Mouse (Mus musculus) cerebellum, adult (tissue): ENCODE data around the gene Sh3rf3.

Experiments used
- ATAC-seq: cut with Nextera tagmentation; 2 replicates; pipeline ENCODE4 v1.9.2; 2017; ENCODE audit warnings: mild to moderate bottlenecking, moderate library complexity, mixed read lengths; ENCODE audit not compliant: insufficient number of reproducible peaks, low FRiP score, low TSS enrichment

Gene Sh3rf3

GRCm38 (mm10) chr10:58908451-58908850, 95.3 kb downstream of the Sh3rf3 start:
- no peak for ATAC-seq

DNA sequence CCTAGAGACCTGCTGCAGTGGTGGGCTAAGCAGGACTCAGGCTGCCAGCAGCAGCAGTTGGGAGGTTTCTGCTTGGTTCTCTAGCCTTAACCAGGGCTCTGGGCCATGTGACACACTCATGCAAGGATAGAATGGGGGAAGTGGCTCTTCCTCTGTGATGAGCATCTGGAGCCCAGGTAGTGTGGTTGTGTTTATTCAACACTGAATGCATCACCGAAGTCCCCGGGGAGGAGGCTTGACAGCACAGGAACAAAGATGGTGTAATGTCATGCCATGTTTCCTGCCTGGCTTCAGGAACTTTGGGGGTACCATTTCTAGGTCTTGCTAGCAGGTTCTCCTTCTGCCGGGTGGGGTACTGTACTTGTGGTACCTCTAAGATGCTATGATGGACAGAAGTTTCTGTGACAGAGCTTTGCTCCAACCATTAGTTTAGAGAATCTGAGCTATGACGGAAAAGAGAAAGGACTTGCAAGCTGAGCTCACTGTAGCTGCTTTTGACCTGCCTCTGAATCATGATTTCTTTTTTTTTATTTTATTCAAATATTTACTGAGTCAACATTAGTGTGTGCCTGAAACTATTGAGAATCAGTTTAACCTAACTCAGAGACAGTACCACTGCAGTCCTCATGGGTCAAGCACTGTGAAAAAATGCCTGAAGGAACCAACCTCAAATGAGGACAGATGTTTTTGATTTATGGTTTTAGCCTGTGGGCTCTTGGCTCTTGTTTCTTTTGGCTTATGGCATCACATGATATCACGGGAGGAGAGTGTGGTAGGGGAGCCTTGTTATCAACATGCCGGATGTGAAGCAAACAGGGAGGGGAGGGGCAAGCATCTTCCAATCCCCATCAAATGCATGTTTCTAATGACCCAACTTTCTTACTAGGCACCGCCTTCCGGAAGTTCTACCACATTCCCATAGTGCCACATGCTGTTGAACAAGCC, 102.4 kb downstream of the Sh3rf3 start:
- no peak for ATAC-seq

GRCm38 (mm10) chr10:58921643-58922188, 108.6 kb downstream of the Sh3rf3 start:
- ATAC-seq = no peak

- ATAC-seq = no peak
These were observed 109.2 kb downstream of the Sh3rf3 start for GRCm38 (mm10) chr10:58922216-58922829.

- ATAC-seq = no peak
These were observed 109.8 kb downstream of the Sh3rf3 start for GRCm38 (mm10) chr10:58922993-58923392.

- no peak for ATAC-seq
These were observed 113.4 kb downstream of the Sh3rf3 start for GRCm38 (mm10) chr10:58926578-58926977.

DNA sequence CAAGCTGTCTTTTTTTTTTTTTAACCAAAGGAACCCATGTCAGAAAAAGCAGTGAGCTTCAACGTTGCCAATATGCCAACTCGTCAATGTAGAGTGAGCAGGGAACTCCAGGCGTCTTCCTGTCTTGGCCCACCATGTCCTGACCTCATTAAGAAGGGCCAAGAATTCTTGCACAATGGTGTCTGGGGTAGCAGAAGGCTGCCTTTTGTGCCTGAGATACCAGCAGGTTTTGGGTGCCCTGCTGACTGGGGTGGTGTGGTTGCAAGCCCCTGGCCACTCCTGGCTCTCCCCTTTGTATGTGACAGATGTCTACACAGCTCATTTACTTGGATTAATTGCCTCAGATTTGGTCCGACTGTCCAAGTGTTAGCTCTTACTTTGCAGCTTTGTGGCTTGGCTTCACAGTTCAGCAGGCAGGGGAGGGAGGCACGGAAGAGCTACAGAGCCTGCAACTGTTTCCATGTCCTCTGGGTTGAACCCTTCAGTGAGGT, 115.8 kb downstream of the Sh3rf3 start:
- no peak for ATAC-seq

- no peak for ATAC-seq
These were observed 119.1 kb downstream of the Sh3rf3 start for GRCm38 (mm10) chr10:58932151-58932773.

GRCm38 (mm10) chr10:58935606-58936005, 122.4 kb downstream of the Sh3rf3 start:
- no peak for ATAC-seq

- ATAC-seq = no peak
These were observed 123.3 kb downstream of the Sh3rf3 start for GRCm38 (mm10) chr10:58936441-58936860.

DNA sequence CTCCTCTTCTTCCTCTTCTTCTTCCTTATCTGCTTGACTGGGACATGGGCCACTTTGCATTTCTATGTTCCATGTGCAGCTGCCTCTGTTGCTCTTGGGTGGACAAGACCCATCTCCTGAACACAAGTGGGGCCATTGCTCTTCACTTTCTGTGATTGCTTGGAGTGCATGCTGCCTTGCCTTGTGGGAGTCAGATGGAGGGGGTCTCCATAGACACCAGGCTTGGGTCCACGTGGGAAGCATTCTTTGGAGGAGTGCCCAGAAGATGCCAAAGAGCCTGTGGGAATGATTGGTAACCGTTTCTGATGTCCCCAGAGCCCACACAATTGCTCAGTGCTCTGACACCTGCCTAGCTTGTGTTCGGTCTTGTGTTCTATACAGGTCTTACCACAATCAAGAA, 124.4 kb downstream of the Sh3rf3 start:
- ATAC-seq = no peak

- ATAC-seq = no peak
These were observed 129.7 kb downstream of the Sh3rf3 start for GRCm38 (mm10) chr10:58942819-58943218.

DNA sequence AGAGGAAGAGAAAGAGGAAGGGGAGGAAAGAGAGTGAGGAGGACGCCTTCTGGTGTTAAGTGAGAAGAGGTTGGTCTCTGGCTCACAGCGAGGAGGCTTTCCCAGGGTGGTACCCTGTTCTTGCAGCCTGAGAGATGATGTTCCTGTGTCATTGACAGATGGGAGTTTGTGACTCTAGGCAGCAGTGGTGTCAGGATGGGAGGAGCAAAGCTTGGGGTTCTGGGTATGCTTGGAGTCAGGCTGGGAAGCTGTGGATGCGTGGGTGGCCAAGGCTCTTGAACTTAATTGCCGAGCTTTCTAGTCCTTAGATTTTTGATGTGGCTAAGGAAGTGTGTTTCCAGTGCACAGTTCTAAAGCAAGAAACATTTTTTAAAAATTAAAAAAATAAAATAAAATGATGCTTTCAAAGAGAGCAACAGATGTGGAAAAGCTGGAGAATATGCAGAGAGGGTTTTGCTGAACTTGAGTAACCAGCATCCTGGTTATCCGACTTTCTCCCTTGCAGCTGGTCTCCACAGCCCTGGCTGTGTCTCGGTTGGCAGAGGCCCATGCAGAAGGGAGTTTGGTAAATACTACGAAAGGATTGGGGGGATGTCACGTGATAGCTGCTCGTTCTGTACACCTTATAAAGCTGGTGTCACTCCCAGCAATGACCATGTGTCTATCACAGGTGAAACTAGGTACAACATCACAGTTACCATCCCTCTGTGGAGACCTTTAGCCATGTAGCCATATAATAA, 130.7 kb downstream of the Sh3rf3 start:
- ATAC-seq = no peak

DNA sequence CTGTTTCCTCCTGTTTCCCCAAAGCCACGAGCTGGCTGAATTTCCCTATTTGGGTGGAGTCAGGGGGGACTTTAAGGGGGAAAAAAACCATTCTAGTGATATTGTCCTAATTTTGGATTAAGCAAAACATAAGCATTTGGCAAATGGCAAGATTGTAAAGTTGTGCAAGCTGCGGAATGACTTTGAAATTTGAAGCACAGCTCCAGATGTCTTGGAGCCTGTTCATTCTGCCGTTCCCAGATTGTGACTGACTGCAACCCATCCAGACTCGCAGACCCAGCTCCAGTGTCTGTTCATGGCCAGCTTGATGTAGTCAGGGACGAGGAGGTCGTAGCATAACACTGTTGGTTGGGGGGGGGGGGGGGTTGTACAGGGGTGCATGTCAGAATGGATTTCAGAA, 131.8 kb downstream of the Sh3rf3 start:
- no peak for ATAC-seq

GRCm38 (mm10) chr10:58949770-58950638, 136.8 kb downstream of the Sh3rf3 start:
- no peak for ATAC-seq

GRCm38 (mm10) chr10:58960193-58960592, 147.0 kb downstream of the Sh3rf3 start:
- ATAC-seq = no peak

GRCm38 (mm10) chr10:58968236-58968635, 155.1 kb downstream of the Sh3rf3 start:
- no peak for ATAC-seq

DNA sequence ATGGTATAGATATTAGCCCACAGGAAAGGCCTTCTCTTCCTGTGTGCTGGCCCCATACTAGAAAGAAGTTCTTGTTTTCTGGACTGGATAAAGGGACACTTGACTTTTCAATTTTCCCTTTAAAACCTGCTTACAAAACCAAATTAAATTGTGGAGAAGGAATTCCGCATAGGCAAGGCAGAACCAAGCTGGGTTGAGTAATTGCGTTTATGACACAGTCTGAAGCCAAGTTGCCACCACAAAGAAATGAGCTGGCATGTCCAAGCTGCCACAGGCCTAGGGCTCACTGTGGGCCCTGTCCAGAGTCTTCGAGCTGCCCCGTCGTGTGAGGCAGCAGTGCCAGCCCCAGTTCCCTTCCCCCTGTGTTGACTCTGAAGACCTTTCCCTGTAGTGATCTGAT, 156.2 kb downstream of the Sh3rf3 start:
- no peak for ATAC-seq

- ATAC-seq = no peak
These were observed 159.0 kb downstream of the Sh3rf3 start for GRCm38 (mm10) chr10:58972115-58972514.
